Mouse (Mus musculus): ENCODE measurements around the gene Asxl2. TPM values are rescaled to one million over a fixed set of nuclear protein-coding genes. Genes with fewer than 3 reads are reported as not detected.
"Not testable (repeated sequence)": the region's sequence is repeated elsewhere in the genome, so short reads cannot be mapped to it uniquely, and the experiment has no call there.

Asxl2 gene
- total RNA-seq (2021), result 10 to 100 TPM; 15.3 to 15.6 TPM
- long read RNA-seq, experiment 1, partial matches to known transcripts, result 0 of 4 reads
- long read RNA-seq, experiment 1, other reads (novel, unspliced or antisense), result 4 of 4 reads
- long read RNA-seq, experiment 2, partial matches to known transcripts, result 0 of 2 reads
- long read RNA-seq, experiment 2, other reads (novel, unspliced or antisense), result 2 of 2 reads

DNA sequence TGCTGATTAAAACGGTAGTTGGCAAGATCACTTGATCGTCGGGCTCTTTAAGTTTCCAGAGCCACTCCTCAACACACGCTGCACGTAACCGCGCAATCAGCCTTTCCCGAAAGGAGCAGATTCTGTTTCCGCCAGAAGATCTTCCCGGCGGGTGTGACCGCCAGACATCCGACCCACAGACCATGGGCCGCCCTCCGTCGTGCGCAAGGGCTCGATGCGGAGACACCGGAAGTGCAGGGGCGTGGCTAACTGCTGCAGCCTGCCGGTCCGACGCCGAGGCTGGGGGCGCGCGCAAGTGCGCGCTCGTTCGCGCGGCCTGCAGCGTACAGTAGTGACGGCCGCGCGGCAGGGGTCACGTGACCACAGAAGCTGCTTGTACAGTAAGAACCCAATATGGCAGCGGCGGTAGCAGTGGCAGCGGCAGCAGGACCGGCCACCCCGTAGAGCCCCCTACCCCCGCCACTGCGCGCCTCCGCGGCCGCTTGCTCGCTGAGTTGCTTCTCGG lies at the start of gene Asxl2:
Gene Asxl2, plus strand, starts transcription at position 328 of the 505 bp plus-strand sequence.
- DNase-seq, result peak; percentile 100
- intact Hi-C loops (cut with DNase I; ENCODE audit: low total_unique reads), result no loop called here

DNA sequence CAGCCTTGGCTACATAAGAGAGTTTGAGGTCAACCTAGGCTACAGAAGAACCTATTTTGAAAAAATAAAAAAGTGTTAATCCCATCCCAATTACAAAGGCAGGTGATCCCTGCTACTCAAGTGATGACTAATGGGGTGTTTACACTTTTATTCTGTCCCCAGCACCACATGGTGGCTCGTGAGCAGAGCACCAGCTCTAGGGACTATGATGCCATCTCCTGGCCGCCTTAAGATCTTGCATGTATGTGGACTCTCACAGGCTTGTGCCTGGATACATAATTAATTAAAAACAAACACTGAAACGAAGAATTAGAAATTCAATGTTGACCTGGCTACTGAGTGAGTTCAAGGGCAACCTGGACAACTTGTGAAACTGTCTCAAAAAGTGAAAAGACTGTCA lies 49.5 kb upstream of the Asxl2 start:
- no peak for DNase-seq
- intact Hi-C loops (cut with DNase I; ENCODE audit: low total_unique reads), result no loop called here

DNA sequence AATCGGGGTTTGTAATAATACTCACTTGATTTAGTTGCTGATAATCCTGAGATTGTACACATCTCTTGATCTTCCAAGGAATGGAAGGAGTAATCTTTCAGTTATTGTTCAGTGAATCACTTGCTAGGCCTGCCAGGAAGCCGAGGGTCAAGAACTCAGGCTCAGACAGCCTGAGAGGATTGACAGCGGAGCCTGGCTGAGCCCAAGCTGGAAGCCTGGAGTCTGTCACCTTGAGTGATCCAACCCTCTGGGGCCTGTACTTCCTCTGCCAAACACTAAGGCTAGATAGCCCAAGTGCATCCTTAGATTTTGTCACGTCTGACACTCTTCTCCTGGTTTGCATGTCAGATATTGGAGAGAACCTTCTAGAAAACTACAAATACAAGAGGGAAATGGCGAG lies 48.9 kb upstream of the Asxl2 start:
- intact Hi-C loops (cut with DNase I; ENCODE audit: low total_unique reads), result no loop called here
- no peak for DNase-seq

DNA sequence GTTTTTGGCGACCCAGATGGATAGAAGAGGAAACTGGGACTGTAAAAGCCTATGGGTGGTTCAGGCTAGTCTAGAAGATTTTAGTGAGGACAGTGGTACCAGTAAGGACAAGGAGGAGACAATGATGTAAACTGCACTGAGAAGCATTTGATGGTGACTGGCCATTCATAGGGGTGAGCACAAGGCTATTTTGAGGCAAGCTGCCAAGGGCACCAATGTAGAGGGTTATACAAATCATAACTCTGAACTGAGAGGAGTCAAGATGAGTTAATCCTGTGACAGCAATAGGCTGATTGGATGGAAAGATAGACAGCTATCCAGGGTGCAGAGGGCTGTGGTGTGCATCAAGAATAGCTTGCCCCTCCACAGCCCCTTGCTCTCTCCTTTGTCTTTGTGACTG lies 41.8 kb upstream of the Asxl2 start:
- intact Hi-C loops (cut with DNase I; ENCODE audit: low total_unique reads), result no loop called here
- no peak for DNase-seq

DNA sequence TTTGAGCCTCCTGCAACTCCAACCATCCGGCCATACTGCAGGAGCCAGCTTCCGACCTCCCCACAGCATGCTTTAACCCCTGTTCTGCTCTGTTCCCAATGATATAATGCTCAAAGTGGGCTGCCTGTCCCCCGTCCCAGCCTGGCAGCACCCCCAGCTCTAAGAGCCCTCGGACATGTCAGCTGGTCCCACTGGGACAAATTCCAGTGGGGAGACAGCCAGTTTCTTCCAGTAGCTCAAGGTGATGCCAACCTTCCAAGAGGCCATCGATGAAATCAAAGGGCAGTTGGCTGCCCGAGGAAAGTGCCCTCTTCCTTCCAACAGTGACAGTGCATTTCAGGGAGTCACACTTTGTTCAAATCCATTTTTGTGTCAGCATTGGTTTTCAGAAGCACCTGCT lies 41.4 kb upstream of the Asxl2 start:
- no peak for DNase-seq
- intact Hi-C loops (cut with DNase I; ENCODE audit: low total_unique reads), result no loop called here

DNA sequence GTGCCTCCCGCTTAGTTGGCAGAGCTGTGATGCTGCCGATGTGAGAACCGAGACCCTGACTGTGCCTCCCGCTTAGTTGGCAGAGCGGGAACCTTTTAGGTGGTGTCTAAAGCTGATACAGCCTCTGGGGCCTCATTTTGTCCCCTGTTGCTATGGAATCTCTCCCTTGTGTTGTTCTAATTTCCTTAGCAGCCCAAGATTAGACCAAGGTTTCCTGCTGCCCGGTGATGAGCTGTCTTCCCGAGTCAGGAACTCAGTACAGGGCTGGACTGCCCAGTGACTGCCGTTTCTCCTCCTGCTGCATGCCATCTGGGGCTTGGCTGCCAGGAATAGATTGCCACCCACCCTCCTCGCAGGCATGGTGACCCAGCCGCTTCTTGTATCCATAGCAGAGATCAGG lies 40.7 kb upstream of the Asxl2 start:
- intact Hi-C loops (cut with DNase I; ENCODE audit: low total_unique reads), result no loop called here
- DNase-seq, result no peak

DNA sequence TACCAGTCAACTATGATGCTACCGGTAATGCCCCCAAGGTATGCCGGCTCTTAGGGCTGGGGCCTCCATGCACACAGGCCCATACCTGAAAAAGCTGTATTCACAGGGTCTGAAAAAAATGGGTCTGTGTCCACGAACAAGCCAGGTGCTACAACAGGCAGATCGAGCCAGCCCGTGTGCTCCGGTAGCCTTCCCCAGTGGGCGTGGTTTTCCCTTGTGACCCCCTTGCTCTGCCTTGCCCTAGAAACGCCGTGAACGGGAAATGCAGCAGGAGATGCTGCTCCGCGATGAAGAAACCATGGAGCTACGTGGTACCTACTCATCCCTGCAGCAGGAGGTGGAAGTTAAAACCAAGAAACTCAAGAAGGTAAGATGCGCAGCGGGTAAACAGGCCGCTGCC lies 38.8 kb upstream of the Asxl2 start:
- DNase-seq, result no peak
- intact Hi-C loops (cut with DNase I; ENCODE audit: low total_unique reads), result no loop called here

DNA sequence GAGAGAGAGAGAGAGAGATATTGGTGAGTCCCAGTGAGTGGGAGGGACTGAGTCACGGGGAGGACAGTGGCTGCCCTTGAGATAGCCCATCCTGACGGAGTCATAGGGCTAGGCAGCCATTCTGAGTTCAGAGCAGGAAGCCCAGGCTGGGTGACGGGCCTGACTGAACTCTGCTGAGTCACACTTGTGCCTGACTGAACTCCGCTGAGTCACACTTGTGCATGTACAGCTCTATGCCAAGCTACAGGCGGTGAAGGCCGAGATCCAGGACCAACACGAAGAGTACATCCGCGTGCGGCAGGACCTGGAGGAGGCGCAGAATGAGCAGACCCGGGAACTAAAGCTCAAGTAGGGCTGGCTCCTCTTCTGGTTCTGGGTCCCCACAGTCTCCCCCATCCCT lies 37.3 kb upstream of the Asxl2 start:
- no peak for DNase-seq
- intact Hi-C loops (cut with DNase I; ENCODE audit: low total_unique reads), result no loop called here

DNA sequence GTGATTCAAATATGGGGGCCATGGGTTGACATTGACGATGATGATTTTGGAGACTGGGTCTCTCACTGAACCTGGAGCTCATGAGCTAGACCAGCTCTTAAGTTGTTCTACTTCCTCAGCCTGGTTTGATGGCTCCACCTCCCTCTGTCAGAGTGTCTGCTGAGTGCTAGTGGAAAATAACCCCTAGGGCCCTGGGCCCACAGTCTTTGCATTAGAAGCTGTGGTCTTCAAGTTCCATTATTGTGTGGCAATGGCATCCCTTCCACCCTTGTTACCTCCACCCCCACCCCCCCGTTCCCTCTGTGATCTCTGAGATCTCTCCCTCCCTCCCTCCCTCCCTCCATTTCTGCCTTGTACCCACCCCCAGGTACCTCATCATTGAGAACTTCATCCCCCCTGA lies 36.6 kb upstream of the Asxl2 start:
- intact Hi-C loops (cut with DNase I; ENCODE audit: low total_unique reads), result no loop called here
- no peak for DNase-seq

DNA sequence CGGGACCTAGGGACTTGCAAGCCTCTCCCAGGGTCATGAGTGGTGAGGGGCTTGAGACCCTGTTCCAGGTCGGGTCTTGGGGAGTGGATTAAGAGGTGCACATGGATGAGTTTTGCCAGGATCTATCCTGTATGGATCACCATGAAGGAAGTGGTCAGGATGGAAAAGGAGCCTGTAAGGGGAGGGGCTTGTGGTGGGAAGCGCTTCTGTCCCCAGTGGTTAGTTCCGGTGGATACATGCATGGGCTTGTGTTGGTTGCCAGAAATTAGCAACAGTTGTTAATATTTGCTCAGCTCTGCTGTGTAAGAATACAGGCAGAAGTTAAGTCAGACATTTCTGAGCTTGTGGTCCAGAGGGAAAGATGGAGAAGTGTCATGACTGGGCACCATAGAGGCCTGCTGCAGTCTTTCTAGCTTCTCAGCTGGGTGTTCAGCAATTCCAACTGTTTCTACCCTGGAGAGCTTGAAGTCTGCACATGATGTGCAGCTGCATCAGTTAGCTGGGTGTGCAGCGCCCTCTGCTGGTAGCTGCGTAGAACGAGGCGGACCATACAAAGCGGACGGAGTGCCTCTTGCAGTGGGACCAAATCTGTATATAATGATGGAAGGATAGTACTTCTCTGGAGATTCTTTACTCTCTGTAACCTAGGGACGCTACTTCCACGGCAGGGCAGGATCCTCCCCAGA lies 35.9 kb upstream of the Asxl2 start:
- peak; percentile 86 for DNase-seq
- intact Hi-C loops (cut with DNase I; ENCODE audit: low total_unique reads), result no loop called here

DNA sequence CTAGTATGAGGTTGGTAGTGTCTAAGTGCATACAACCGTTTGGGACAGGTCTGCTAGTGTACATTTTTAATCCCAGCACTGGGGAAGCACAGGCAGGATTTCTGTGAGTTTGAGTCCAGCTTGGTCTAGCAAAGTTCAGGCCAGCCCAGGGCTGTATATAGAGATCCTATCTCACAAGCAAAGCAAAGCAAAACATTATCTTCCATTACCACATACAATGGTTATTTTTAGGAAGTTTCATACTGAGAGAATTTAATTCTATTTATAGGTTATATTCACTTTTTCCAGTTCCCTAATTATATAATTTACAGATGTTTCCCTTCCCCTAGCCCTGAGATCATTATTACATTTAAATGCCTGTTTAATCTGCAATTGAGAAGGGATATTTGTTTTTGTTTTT lies 35.4 kb upstream of the Asxl2 start:
- intact Hi-C loops (cut with DNase I; ENCODE audit: low total_unique reads), result no loop called here
- no peak for DNase-seq

DNA sequence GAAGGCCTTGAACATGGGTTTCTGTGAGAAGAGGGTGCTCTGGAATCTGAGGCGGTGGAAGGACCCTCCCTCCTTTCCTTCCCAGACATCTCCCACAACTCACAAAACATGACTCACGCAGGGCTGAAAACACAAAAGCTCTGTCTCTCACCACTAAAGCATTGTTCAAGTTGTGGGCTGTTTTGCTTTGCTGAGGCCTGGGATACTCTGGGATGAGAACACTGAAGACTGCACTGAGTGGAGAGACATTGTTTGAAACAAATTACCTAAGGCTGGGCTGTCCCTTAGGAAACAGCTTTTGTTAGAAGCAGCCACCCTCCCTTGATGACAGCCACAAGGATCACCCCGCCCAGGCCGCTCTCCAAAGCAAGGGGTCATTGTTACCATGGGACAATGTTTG lies 33.5 kb upstream of the Asxl2 start:
- intact Hi-C loops (cut with DNase I; ENCODE audit: low total_unique reads), result no loop called here
- no peak for DNase-seq

DNA sequence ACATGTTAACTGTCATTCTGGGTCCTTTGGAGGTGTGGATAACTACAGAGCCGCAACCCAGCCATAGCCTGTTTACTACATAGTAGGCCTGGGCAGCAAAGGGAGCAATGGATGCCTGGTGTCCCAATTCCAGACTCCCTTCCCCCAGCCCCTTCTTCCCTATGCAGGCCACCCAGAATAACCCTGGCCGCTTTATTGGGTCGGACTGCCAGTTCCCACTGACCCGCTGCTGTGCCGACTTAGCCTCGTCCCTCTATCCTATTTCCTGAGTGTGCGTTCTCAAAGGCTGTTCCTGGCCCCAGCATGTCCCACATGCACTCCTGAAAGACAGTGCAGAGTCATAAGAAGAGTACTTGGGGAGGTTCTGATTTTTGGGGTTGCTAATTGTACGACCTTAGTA lies 29.7 kb upstream of the Asxl2 start:
- intact Hi-C loops (cut with DNase I; ENCODE audit: low total_unique reads), result no loop called here
- peak; percentile 10 for DNase-seq

DNA sequence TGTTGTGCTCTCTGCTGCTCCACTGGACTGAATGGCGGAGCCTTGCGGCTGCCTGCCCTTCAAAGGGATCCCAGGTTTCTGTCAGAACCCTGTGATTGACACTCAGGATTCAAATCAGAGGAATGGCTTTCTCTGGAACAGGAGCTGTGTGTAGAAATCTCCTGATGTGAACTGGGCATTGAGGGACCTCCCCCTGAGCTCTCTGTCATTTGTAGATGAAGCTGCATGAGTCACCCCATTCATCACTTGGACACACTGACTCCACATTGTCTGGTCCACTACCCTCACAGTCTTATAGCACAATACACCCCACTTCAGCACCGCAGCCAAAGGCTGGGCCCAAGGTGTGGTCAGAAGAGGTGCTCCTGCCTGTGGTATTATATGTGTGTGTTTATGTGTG lies 21.0 kb upstream of the Asxl2 start:
- DNase-seq; intact Hi-C loops (cut with DNase I; ENCODE audit: low total_unique reads): not testable (repeated sequence)

DNA sequence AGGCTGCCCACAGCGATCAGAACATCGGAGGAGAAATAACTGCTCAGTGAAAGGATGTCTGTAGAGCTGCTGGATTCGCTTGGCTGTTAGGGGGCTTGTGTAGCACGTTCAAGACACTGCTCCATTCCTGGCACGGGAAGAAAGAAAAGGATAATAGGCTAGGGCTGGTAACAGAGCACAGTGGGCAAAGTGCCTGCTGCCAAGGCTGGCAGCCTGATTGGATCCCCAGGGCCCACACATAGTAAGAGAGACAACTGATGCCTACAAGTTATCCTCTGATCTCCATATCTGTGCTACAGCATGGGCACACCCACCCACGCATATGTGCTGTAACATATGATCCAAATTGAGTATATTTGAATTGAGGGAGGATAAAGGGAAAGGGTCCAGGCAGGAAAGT lies 20.1 kb upstream of the Asxl2 start:
- intact Hi-C loops (cut with DNase I; ENCODE audit: low total_unique reads), result no loop called here
- DNase-seq, result no peak

DNA sequence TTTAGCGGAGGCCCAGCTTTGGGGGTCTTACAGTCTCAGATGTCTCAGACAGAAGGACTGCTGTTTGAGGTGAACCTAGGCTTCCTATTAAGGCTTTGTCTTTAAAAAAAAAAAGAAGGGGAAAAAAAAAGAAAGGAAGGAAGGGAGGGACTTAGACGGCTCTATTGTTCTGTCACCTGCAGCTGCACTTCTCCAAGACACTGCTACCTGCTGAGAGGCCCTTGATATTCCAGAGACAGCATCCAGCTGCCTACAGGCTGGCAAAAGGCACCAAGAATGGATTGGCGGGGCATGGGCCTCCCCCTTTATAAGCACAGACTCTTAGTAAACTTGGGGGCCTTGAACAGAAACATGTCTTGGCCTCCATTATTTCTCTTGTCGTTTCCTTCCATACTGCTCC lies 11.7 kb upstream of the Asxl2 start:
- DNase-seq, result no peak
- intact Hi-C loops (cut with DNase I; ENCODE audit: low total_unique reads), result no loop called here

DNA sequence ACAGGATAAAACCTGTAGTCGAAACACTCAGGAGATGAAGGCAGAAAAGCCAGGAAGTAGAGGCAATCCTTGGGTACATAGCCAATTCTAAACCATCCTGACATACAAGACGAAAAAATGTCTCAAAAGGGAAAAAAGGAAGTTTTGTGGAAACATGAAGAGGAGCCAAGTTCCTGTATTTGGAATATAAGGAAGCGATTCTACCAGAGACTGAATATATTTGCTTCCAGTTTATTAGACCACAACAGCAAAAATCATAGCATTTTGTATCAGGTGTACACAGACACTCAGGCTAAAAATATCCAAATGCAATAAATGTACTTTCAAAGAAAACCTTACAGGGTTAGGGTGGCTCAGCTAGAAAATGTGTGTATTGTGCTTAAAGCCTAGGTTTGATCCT lies 7.9 kb upstream of the Asxl2 start:
- intact Hi-C loops (cut with DNase I; ENCODE audit: low total_unique reads), result no loop called here

DNA sequence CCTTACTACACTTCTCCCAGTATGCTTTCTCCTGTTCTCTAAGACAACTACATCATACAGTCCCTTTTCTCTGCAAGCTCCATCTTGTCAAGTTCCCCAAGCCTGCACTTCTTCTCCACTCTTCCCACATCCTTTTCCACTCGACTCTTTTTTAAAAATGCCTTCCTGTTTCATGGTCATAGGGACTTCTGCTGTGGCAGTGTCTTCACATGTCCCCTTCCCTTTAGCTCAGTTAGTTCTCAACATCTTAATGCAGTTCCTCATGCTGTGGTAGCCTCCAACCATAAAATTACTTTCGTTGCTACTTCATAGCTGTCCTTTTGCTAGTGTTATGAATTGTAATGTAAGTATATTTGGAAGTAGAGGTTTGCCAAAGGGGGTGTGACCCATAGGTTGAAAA lies 6.1 kb upstream of the Asxl2 start:
- intact Hi-C loops (cut with DNase I; ENCODE audit: low total_unique reads), result no loop called here
- no peak for DNase-seq

More for the DNA sequence above, 7.9 kb upstream of the Asxl2 start:
- no peak for DNase-seq

DNA sequence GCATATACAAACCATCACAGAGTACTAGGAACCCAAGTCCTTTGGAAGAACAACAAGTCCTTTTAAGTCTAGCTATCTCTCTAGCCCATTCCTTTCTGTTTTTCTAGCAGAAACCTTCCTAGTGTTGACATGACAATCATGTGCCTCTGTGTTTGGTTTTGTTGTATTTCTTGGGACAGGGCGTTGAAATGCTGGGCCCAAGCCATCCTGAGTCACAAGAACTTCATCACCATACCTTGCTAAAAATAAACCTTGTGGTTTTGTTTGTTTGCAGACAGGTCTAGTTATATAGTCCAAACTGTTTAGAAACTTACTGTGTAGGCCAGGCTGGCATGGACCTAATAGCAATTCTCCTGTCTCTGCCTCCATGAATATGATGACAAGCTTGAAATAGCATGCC lies 3.9 kb upstream of the Asxl2 start:
- no peak for DNase-seq
- intact Hi-C loops (cut with DNase I; ENCODE audit: low total_unique reads), result no loop called here

DNA sequence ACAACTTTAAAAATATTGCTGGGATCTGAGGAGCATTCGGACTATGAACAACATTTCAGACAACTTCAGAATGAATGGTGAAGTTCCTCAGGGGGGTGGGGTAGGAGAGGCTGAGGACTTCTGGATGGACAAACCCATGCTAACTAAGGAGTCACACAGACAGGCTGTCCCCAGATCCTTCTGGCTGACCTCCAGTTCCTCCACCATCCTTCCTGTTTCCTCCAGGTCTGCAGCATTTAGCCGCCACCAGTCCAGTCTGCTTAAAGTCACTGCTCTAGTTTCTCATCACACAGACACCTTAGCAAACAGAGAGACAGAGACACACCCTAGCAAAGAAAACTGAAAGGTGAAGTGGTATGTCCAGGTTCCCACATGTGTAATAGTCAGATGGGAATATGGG lies 2.5 kb upstream of the Asxl2 start:
- no peak for DNase-seq
- intact Hi-C loops (cut with DNase I; ENCODE audit: low total_unique reads), result no loop called here
